Mouse (Mus musculus) liver, postnatal 0 days (tissue): ENCODE results near the gene Kalrn.

Experiments used
- CTCF ChIP-seq: sonication (generic); IDR thresholded peaks from 2 replicates; pipeline ENCODE4 v1.5.1; 2016; ENCODE audit warnings: antibody characterized with exemption, low read depth
- EP300 ChIP-seq: IDR thresholded peaks from 2 replicates; pipeline ENCODE4 v1.6.1; 2016; ENCODE audit warnings: antibody characterized with exemption, low read depth, mild to moderate bottlenecking

- TF ChIP-seq CTCF (no peak), EP300 (no peak)
Measured at GRCm38 (mm10) chr16:33935407-33935785, 637.9 kb downstream of the Kalrn start.
